Mouse (Mus musculus) ES-E14 (cell line): ENCODE results near the gene Orm2. TPM values are rescaled to one million over a fixed set of nuclear protein-coding genes. Genes with fewer than 3 reads are reported as not detected.

Experiments
- DNase-seq: peaks from one replicate; pipeline ENCODE4 v3.0.0-alpha.2; 2013; ENCODE audit warnings: low read depth, low spot score
- H3K27ac ChIP-seq: 2 replicates; pipeline ENCODE4 v1.5.1; 2012; ENCODE audit warnings: low read depth, mild to moderate bottlenecking, low read length, moderate library complexity, mixed read lengths; ENCODE audit not compliant: poor library complexity, insufficient read depth, severe bottlenecking
- H3K36me3 ChIP-seq: 2 replicates; pipeline ENCODE4 v1.6.1; 2012; ENCODE audit warnings: mild to moderate bottlenecking, low read length, moderate library complexity, mixed read lengths; ENCODE audit not compliant: control insufficient read depth, poor library complexity, insufficient read depth, severe bottlenecking
- H3K4me1 ChIP-seq, 2 experiments: fragments of 150-350 bp in 1 of 2; sonication (generic) in 1 of 2; 2 replicates each; pipeline ENCODE4 v1.6.1; 2012; ENCODE audit warnings: low read length in 2 of 2, mild to moderate bottlenecking in 1 of 2, mixed read lengths in 1 of 2; ENCODE audit not compliant: control insufficient read depth in 2 of 2, insufficient read depth in 2 of 2, poor library complexity in 1 of 2
- H3K4me3 ChIP-seq, 2 experiments: fragments of 150-350 bp in 1 of 2; sonication (generic) in 1 of 2; 2 replicates each; pipeline ENCODE4 v1.5.1; 2012; ENCODE audit warnings: low read length in 2 of 2, low read depth in 1 of 2, mild to moderate bottlenecking in 1 of 2, mixed read lengths in 1 of 2; ENCODE audit not compliant: insufficient read depth in 1 of 2, poor library complexity in 1 of 2, severe bottlenecking in 1 of 2
- H3K9ac ChIP-seq: 2 replicates; pipeline ENCODE4 v1.6.1; 2012; ENCODE audit warnings: low read depth, mild to moderate bottlenecking, low read length, mixed read lengths; ENCODE audit not compliant: poor library complexity, insufficient read depth, severe bottlenecking
- H3K9me3 ChIP-seq: fragments of 150-350 bp; sonication (generic); 2 replicates; pipeline ENCODE4 v1.6.1; 2012; ENCODE audit warnings: low read depth, mild to moderate bottlenecking, low read length; ENCODE audit not compliant: control insufficient read depth, insufficient read depth
- CHD2 ChIP-seq: IDR thresholded peaks from 2 replicates; pipeline ENCODE4 v1.6.1; 2014; ENCODE audit warnings: mild to moderate bottlenecking, low read depth, low read length, inconsistent platforms
- HCFC1 ChIP-seq: IDR thresholded peaks from 2 replicates; pipeline ENCODE4 v1.6.1; 2012; ENCODE audit warnings: low read length, inconsistent platforms, borderline replicate concordance; ENCODE audit not compliant: insufficient read depth
- MAFK ChIP-seq: IDR thresholded peaks from 2 replicates; pipeline ENCODE4 v1.6.1; 2014; ENCODE audit warnings: mild to moderate bottlenecking, low read depth, low read length, inconsistent platforms; ENCODE audit not compliant: insufficient read depth
- ZC3H11A ChIP-seq: IDR thresholded peaks from 2 replicates; pipeline ENCODE4 v1.6.1; 2012; ENCODE audit warnings: low read depth, mild to moderate bottlenecking, inconsistent platforms, low read length, borderline replicate concordance
- ZNF384 ChIP-seq: IDR thresholded peaks from 2 replicates; pipeline ENCODE4 v1.6.1; 2012; ENCODE audit warnings: low read depth, low read length, inconsistent platforms
- in situ Hi-C, 2 experiments: fragments of 600-800 bp; cut with MboI; formaldehyde crosslinking; loops; one replicate each; pipeline ENCODE4 v1.15.1; 2025; ENCODE audit warnings: low sequenced_read_pairs in 2 of 2, inconsistent platforms in 1 of 2; ENCODE audit not compliant: unreplicated experiment in 2 of 2
- total RNA-seq: library from RNA; depleted of rRNA; stranded (reverse); fragments of 300-350 nt; gene quantifications from 2 replicates; pipeline ENCODE4 v1.2.3, GENCODE M21; 2012

Orm2 gene
- total RNA-seq, 1 experiment: not detected

DNA sequence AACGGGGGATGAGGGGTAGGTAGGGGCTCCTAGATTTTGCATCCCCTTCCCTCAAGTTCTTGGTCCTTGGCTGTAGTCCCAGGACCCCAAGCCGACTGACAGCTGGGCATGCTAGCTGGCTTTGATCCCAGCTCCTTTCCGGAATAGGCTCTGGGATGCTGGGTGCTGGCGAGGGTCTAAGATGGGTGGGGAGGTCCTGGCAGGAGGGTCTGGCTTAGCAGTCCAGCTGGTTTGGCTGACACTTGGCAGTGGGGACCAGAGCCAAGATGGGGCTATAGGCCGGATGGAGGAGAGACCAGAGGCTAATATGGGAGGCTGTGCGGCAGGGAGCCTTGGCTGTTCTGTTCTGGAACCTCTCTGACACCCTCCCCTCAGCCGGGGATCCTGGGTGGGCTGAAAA lies 46.0 kb downstream of the Orm2 start:
- no peak overlapping the region for H3K4me3 ChIP-seq
- no peaks in the 10 kb centered on the region for H3K9me3 ChIP-seq
- TF ChIP-seq MAFK (no peak), ZNF384 (no peak), ZC3H11A (no peak), CHD2 (no peak), HCFC1 (no peak)
- no peak overlapping the region for H3K27ac ChIP-seq
- peaks cover 7 to 12% of the 10 kb centered on the region in 2 experiments; a peak in 1 of 4 replicates for H3K4me1 ChIP-seq
- no peak overlapping the region for H3K9ac ChIP-seq
- no peak for DNase-seq
- in situ Hi-C loops: no loop called here
- no peaks in the 10 kb centered on the region for H3K36me3 ChIP-seq

DNA sequence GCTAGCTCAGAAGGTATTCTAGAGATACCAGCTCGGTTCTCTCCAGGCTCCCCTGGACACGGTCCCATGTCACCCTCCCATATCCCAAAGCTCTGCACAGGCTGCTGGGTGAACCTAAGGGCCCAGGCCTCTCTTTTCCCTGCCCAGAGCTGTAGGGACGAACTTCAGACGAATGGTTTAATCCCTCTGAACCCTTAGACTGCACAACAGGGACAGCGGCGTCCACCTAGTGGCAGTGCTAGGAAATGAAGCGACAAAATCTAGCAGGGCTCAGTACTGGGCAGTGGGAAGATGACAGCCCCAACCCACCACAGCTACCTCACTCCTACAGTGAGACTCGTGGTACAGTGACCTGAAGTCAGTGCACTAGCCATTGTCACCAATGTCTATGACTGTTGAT lies 46.4 kb downstream of the Orm2 start:
- Histone ChIP-seq H3K4me3 (no peak overlapping the region), H3K9ac (no peak overlapping the region), H3K36me3 (no peaks in the 10 kb centered on the region), H3K27ac (no peak overlapping the region), H3K4me1 (peaks cover 5 to 12% of the 10 kb centered on the region in 2 experiments; a peak in 1 of 4 replicates), H3K9me3 (no peaks in the 10 kb centered on the region)
- TF ChIP-seq MAFK: no peak
- no peak for TF ChIP-seq ZC3H11A
- TF ChIP-seq ZNF384: no peak
- TF ChIP-seq CHD2: no peak
- TF ChIP-seq HCFC1: no peak
- no peak for DNase-seq
- in situ Hi-C loops: no loop called here

DNA sequence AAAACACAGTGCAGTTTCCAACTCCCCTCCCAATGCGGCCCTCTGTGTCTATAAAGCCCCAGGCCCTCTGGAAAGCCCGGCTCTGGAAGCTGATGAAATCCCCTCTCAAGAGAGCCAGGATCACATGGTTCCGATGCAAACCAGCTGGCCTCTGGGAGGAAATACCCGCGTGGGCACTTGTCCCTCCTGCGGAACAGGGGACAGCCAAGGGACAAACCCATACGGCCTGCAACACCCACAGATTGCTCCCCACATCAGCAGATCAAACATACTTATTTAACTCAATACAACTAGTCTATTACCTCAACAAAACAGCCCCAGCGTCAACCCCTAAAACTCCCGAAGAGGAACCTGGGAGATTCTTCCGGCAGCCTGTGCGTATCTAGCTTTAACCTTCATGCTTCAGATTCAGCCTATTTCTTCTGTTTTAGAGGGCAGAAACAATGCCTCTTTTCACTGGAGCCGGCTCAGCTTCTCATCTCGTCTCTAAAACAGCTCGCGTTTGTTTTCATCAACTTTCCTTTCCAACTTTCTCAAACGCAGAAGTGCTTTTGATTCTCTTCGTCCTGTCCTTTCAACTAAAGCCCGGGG lies 47.2 kb downstream of the Orm2 start:
- in situ Hi-C loops: no loop called here
- no peak for DNase-seq
- no peak for TF ChIP-seq HCFC1
- no peak for TF ChIP-seq ZNF384
- no peak for TF ChIP-seq MAFK
- no peak for TF ChIP-seq ZC3H11A
- no peak for TF ChIP-seq CHD2
- Histone ChIP-seq H3K27ac (no peak overlapping the region), H3K9me3 (no peaks in the 10 kb centered on the region), H3K9ac (no peak overlapping the region), H3K4me3 (peak overlapping the region; percentile 77 to 88), H3K4me1 (peaks cover 3 to 6% of the 10 kb centered on the region in 2 experiments; a peak in 1 of 4 replicates), H3K36me3 (no peaks in the 10 kb centered on the region)

DNA sequence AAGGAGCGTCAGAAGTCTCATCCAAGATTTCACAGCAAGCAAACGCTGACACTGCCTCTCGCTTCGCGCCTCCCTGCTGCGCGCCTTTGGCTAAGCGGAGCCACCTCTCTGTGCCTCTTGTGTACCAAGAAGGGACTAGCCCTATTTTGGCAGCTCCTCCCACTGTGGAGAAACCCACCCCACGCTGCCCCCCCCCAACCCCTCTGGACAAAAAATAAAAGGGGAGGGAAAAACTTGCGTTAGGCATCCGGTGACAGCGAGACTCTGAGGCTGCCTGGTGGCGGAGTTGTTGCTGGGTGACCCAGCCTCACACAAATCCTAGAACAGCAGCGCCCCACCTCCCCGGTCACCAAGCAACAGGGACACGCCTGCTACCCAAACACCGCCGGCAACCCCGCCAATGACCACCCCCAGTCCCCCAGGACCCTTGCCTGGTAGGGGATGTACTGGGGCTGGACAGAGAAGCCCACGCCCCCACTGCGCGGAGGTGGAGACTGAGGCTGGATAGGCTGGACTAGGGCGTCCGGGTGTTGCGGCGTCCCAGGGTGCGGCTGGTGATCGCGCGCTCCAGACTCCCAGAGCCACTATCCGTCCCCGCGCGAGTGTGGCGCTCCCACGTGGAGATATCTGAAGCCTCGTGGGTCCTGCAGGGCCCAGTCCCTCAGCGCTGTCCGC lies 47.8 kb downstream of the Orm2 start:
- no peak for TF ChIP-seq CHD2
- 0 out of 2 replicates have a peak, but pooled peaks have one; percentile 15 for TF ChIP-seq ZNF384
- no peak for TF ChIP-seq HCFC1
- TF ChIP-seq MAFK: no peak
- TF ChIP-seq ZC3H11A: no peak
- no peaks in the 10 kb centered on the region for H3K36me3 ChIP-seq
- peak overlapping the region; percentile 69 for H3K9ac ChIP-seq
- H3K9me3 ChIP-seq: no peaks in the 10 kb centered on the region
- DNase-seq: peak; percentile 73
- in situ Hi-C loops: no loop called here
- no peak overlapping the region for H3K27ac ChIP-seq
- 0 out of 4 replicates have a peak, but pooled peaks cover 3 to 6% of the 10 kb centered on the region in 2 experiments for H3K4me1 ChIP-seq
- peak overlapping the region; percentile 77 to 88 for H3K4me3 ChIP-seq
